Mouse (Mus musculus): ENCODE measurements around the gene Col3a1. TPM values are rescaled to one million over a fixed set of nuclear protein-coding genes. Genes with fewer than 3 reads are reported as not detected.
A peak's percentile ranks its signal among the peaks of the same experiment; 100 is the strongest.

Col3a1 gene
- 1,473 and 1,574 TPM in 2 replicates for polyA plus RNA-seq (2015; fragmentation: Nextera tagmentation; extraction: Ambion mirVana)

GRCm38 (mm10) chr1:45311388-45311787, at the start of gene Col3a1:
Gene Col3a1 (plus strand): TSS chr1:45311538.
- 26% methylated on average over 4 of the region's 4 CpGs for WGBS
- Histone ChIP-seq H3K27me3 (no peaks in the 10 kb centered on the region), H3K9ac (peak within 1 kb of the TSS; percentile 47), H3K4me3 (peak within 1 kb of the TSS; percentile 47), H3K36me3 (no peaks in the 10 kb centered on the region), H3K4me2 (peak within 1 kb of the TSS; percentile 26; the same call in 1 of the 2 replicates), H3K4me1 (peaks cover 6% of the 10 kb centered on the region; the same call in 1 of the 2 replicates), H3K27ac (peak within 1 kb of the TSS; percentile 92), H3K9me3 (no peaks in the 10 kb centered on the region)
- ATAC-seq (ENCODE audit: borderline replicate concordance, extremely low read depth, low FRiP score, low TSS enrichment): peak; percentile 92

GRCm38 (mm10) chr1:45269421-45269820, 41.9 kb upstream of the Col3a1 start:
- Histone ChIP-seq H3K4me1 (no peaks in the 10 kb centered on the region), H3K9ac (no peak overlapping the region), H3K4me2 (no peak overlapping the region), H3K36me3 (no peaks in the 10 kb centered on the region), H3K9me3 (no peaks in the 10 kb centered on the region), H3K4me3 (no peak overlapping the region), H3K27ac (no peak overlapping the region), H3K27me3 (no peaks in the 10 kb centered on the region)
- ATAC-seq (ENCODE audit: borderline replicate concordance, extremely low read depth, low FRiP score, low TSS enrichment): no peak

DNA sequence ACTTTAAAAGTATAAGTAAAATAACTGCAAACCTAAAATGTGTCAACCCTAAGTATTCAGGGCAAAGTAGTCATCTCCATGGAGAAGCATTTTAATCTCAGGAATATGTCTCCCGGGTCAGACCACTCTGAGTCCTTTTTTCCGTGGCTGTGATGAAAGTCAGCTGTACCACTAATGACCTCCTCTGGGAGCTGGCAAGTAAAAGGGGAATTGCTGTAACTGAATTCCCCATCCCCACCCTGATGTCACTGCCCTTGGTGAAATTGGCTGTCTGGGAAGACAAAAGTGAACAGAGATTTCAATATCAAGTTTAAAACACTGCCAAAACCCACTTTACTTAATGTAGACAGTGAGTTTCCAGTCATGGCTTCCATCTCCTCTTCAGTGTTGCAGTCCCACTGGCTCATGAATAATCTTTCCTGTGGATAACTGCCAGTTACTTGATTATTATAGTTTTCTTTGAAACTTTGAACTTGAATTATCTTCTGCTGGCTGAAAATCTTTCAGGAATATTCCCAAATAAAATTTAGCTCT, 35.3 kb upstream of the Col3a1 start:
- no peak overlapping the region for H3K9ac ChIP-seq
- H3K4me1 ChIP-seq: no peaks in the 10 kb centered on the region
- H3K4me3 ChIP-seq: no peak overlapping the region
- peak; percentile 81 for ATAC-seq (ENCODE audit: borderline replicate concordance, extremely low read depth, low FRiP score, low TSS enrichment)
- H3K27ac ChIP-seq: no peak overlapping the region
- no peaks in the 10 kb centered on the region for H3K27me3 ChIP-seq
- H3K9me3 ChIP-seq: no peaks in the 10 kb centered on the region
- no peaks in the 10 kb centered on the region for H3K36me3 ChIP-seq
- 30% methylated on average over 2 of the region's 2 CpGs for WGBS
- no peak overlapping the region for H3K4me2 ChIP-seq

DNA sequence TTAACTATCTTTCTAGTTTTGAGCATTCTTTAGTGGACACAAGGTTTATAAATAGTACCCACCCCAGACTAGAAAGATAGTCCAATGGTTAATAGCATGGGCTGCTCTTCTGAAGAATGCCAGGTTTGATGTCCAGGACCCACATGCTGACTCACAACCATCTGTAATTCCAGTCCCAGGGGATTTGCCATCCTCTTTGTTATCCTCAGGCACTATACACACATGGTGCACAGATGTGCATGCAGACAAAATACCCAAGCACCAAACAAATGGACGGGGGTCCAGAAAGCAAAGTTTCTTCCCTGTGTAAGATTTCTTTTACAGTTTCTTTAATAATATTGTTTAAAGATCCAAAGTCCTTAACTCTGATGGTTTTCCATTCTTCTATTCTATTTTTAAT, 23.4 kb upstream of the Col3a1 start:
- WGBS: 76% methylated on average over 1 of the region's 1 CpGs
- no peak for ATAC-seq (ENCODE audit: borderline replicate concordance, extremely low read depth, low FRiP score, low TSS enrichment)
- no peaks in the 10 kb centered on the region for H3K36me3 ChIP-seq
- H3K9me3 ChIP-seq: no peaks in the 10 kb centered on the region
- H3K4me1 ChIP-seq: no peaks in the 10 kb centered on the region
- H3K27me3 ChIP-seq: no peaks in the 10 kb centered on the region
- H3K9ac ChIP-seq: no peak overlapping the region
- no peak overlapping the region for H3K4me2 ChIP-seq
- no peak overlapping the region for H3K27ac ChIP-seq
- H3K4me3 ChIP-seq: no peak overlapping the region

DNA sequence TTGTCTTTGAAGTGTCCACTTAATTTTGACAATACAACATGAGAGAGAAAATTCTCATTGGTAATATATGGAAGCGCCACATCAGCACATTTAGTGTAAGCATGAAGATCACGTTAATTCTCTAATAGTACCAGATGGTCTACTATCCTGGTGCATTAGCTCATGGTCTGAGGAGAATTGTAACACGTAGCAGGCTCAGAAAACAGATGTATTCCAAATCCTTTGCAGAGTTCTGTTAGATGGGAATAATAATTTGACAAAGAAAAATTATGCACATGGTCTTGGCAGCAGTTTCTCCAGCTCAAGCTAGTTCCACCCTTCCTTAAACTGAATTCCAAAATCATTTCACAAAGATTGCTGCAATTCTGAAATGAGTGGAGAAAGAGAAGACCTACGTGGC, 21.3 kb upstream of the Col3a1 start:
- Histone ChIP-seq H3K36me3 (no peaks in the 10 kb centered on the region), H3K4me2 (no peak overlapping the region), H3K27me3 (no peaks in the 10 kb centered on the region), H3K27ac (no peak overlapping the region), H3K4me1 (no peaks in the 10 kb centered on the region), H3K9ac (no peak overlapping the region), H3K4me3 (no peak overlapping the region), H3K9me3 (no peaks in the 10 kb centered on the region)
- WGBS: 54% methylated on average over 4 of the region's 4 CpGs
- ATAC-seq (ENCODE audit: borderline replicate concordance, extremely low read depth, low FRiP score, low TSS enrichment): peak; percentile 35; the same call in 1 of the 2 replicates

DNA sequence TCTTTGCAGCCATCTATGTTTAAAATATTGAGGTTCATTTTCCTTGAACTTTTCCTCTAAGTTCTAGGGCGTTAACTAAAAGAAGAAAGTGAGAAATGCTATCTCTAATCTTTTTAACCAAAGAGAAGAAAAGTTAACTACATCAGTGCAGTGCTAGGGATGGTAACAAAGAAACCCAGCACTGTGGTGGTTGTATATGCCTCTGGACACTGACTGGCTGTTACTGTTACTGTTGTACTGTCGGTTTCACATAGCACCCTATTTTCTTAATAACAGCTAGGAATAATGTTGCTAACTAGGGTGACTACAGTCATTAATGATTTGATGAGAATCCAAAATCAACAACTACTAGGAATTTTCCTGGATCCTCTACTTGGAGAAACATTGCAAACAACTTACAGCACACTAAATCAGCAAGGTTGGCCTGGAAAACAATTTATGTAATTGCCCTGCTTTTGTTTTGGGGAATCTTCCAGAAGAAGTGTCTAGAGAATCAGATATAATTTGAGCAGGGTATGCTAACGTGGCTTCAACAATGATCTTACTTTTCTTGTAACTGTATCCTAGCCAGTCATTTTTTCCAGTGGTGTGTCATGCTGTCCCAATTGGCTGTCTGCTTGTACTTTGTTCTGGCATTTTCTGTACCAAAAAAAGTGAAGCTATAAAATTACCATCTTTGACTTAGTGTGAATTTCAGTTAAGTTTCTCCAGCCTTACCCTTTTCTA, 11.8 kb upstream of the Col3a1 start:
- ATAC-seq (ENCODE audit: borderline replicate concordance, extremely low read depth, low FRiP score, low TSS enrichment): peak; percentile 35; the same call in 1 of the 2 replicates
- H3K9me3 ChIP-seq: no peaks in the 10 kb centered on the region
- H3K4me3 ChIP-seq: no peak overlapping the region
- no peaks in the 10 kb centered on the region for H3K27me3 ChIP-seq
- no peaks in the 10 kb centered on the region for H3K4me1 ChIP-seq
- peak overlapping the region; percentile 12; the same call in 1 of the 2 replicates for H3K27ac ChIP-seq
- no peaks in the 10 kb centered on the region for H3K36me3 ChIP-seq
- no peak overlapping the region for H3K4me2 ChIP-seq
- 45% methylated on average over 3 of the region's 3 CpGs for WGBS
- no peak overlapping the region for H3K9ac ChIP-seq

DNA sequence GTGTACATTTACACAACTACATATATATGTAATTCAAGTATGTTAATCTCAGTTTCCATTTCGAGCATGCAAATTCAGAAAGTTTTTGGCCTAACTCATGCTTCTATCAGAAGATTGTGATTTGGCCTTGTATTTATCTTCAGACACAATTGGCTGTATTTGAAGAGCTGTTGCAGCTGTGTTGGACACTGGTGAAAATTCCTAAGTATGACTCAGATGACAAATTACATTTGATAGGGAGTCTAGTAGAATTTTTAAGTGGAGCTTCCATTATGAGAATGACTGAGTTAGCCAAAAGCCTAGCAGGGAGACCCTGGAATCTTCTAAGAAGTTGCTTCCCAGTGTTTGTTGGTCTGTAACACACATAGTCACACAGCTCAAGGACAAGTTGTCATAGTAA, 7.1 kb upstream of the Col3a1 start:
- no peaks in the 10 kb centered on the region for H3K9me3 ChIP-seq
- WGBS: 46% methylated on average over 1 of the region's 1 CpGs
- no peaks in the 10 kb centered on the region for H3K4me1 ChIP-seq
- no peaks in the 10 kb centered on the region for H3K27me3 ChIP-seq
- H3K27ac ChIP-seq: no peak overlapping the region
- no peaks in the 10 kb centered on the region for H3K36me3 ChIP-seq
- H3K4me3 ChIP-seq: no peak overlapping the region
- peak; percentile 19; the same call in 1 of the 2 replicates for ATAC-seq (ENCODE audit: borderline replicate concordance, extremely low read depth, low FRiP score, low TSS enrichment)
- H3K9ac ChIP-seq: no peak overlapping the region
- H3K4me2 ChIP-seq: no peak overlapping the region

DNA sequence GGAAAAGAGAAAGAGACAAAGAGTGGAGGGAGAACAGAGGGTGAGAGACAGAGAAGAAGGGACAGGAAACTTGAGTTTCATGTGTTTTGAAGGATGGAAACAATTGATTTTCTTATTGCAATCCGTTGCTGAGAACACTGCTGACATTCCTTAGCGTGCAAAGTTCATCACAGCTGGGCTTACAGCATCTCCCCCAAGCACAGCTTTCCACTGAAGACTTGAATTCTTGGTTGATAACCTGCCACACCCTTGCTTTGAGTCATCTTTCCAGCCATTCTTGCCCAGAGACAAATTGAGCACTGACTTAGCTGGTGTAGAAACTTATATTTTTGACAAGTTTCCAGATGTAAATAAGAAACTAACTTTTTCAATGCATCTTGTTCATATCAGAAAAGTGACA, 2.3 kb upstream of the Col3a1 start:
- H3K4me3 ChIP-seq: no peak overlapping the region
- no peaks in the 10 kb centered on the region for H3K4me1 ChIP-seq
- H3K4me2 ChIP-seq: no peak overlapping the region
- H3K27ac ChIP-seq: no peak overlapping the region
- no peaks in the 10 kb centered on the region for H3K9me3 ChIP-seq
- H3K36me3 ChIP-seq: no peaks in the 10 kb centered on the region
- H3K27me3 ChIP-seq: no peaks in the 10 kb centered on the region
- ATAC-seq (ENCODE audit: borderline replicate concordance, extremely low read depth, low FRiP score, low TSS enrichment): no peak
- WGBS: 49% methylated on average over 2 of the region's 2 CpGs
- H3K9ac ChIP-seq: no peak overlapping the region

GRCm38 (mm10) chr1:45311962-45312361, 624 bp downstream of the Col3a1 start:
- no peaks in the 10 kb centered on the region for H3K27me3 ChIP-seq
- H3K4me2 ChIP-seq: peak overlapping the region; percentile 26; the same call in 1 of the 2 replicates

DNA sequence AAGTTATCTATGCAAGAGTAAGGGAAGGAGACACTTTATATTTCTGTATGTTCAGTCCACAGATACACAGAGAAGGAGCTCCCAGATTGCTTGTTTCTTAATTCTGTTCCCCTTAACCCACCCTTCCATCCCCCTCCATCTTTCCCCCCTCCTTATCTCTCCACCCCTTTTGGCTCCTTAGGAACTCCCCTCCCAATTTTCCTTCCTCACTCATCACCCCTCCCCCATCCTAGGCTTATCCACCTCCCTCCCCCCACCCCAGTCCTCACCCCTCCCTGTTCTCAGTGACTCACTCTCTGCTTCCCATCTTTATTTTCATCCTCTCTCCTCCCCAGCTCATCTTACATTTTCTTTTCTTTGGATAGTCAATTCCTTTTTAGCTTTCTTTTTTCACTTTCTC, 1.5 kb downstream of the Col3a1 start:
- Histone ChIP-seq H3K27ac (peak overlapping the region; percentile 51), H3K4me2 (peak overlapping the region; percentile 37; the same call in 1 of the 2 replicates), H3K9me3 (no peaks in the 10 kb centered on the region), H3K4me3 (peak overlapping the region; percentile 47), H3K4me1 (peaks cover 6% of the 10 kb centered on the region; the same call in 1 of the 2 replicates), H3K9ac (no peak overlapping the region), H3K36me3 (no peaks in the 10 kb centered on the region), H3K27me3 (no peaks in the 10 kb centered on the region)
- peak; percentile 52; the same call in 1 of the 2 replicates for ATAC-seq (ENCODE audit: borderline replicate concordance, extremely low read depth, low FRiP score, low TSS enrichment)

More at GRCm38 (mm10) chr1:45311962-45312361, 624 bp downstream of the Col3a1 start:
- Histone ChIP-seq H3K9me3 (no peaks in the 10 kb centered on the region), H3K36me3 (no peaks in the 10 kb centered on the region), H3K4me3 (peak overlapping the region; percentile 47), H3K9ac (peak overlapping the region; percentile 47), H3K27ac (peak overlapping the region; percentile 92), H3K4me1 (peaks cover 6% of the 10 kb centered on the region; the same call in 1 of the 2 replicates)
- no peak for ATAC-seq (ENCODE audit: borderline replicate concordance, extremely low read depth, low FRiP score, low TSS enrichment)

GRCm38 (mm10) chr1:45313696-45314295, 2.5 kb downstream of the Col3a1 start:
- H3K4me2 ChIP-seq: peak overlapping the region; percentile 37
- peak; percentile 37; the same call in 1 of the 2 replicates for ATAC-seq (ENCODE audit: borderline replicate concordance, extremely low read depth, low FRiP score, low TSS enrichment)
- no peaks in the 10 kb centered on the region for H3K27me3 ChIP-seq
- H3K9ac ChIP-seq: peak overlapping the region; percentile 23; the same call in 1 of the 2 replicates
- H3K4me3 ChIP-seq: peak overlapping the region; percentile 47
- peak overlapping the region; percentile 51 for H3K27ac ChIP-seq
- no peaks in the 10 kb centered on the region for H3K36me3 ChIP-seq
- H3K4me1 ChIP-seq: peaks cover 6% of the 10 kb centered on the region; the same call in 1 of the 2 replicates
- no peaks in the 10 kb centered on the region for H3K9me3 ChIP-seq
- under 1% methylated on average over 4 of the region's 11 CpGs for WGBS
